Mouse (Mus musculus) forebrain, embryonic 15.5 days (tissue): Measurements from ENCODE around the gene Wfdc6b. TPM values are rescaled to one million over a fixed set of nuclear protein-coding genes. Genes with fewer than 3 reads are reported as not detected.
"Not testable (repeated sequence)": the region's sequence is repeated elsewhere in the genome, so short reads cannot be mapped to it uniquely, and the experiment has no call there.

Source experiments
- ATAC-seq: fragments of 200-750 bp; cut with Nextera tagmentation; replicated peaks from 2 replicates; pipeline ENCODE4 v1.8.0; 2017; ENCODE audit warnings: mild to moderate bottlenecking, moderate TSS enrichment, moderate library complexity
- H3K27ac ChIP-seq: fragments of 300-500 bp; sonication (generic); replicated peaks from 2 replicates; pipeline ENCODE4 v1.5.1; 2015; ENCODE audit warnings: mild to moderate bottlenecking, inconsistent platforms
- H3K27me3 ChIP-seq: fragments of 300-500 bp; sonication (generic); 2 replicates; pipeline ENCODE4 v1.6.1; 2015; ENCODE audit warnings: inconsistent platforms
- H3K36me3 ChIP-seq: fragments of 300-500 bp; sonication (generic); 2 replicates; pipeline ENCODE4 v1.6.1; 2015; ENCODE audit warnings: mild to moderate bottlenecking, inconsistent platforms
- H3K4me1 ChIP-seq: fragments of 300-500 bp; sonication (generic); 2 replicates; pipeline ENCODE4 v1.6.1; 2015; ENCODE audit warnings: inconsistent platforms
- H3K4me2 ChIP-seq: fragments of 300-500 bp; sonication (generic); replicated peaks from 2 replicates; pipeline ENCODE4 v1.6.1; 2015; ENCODE audit warnings: mild to moderate bottlenecking, inconsistent platforms
- H3K4me3 ChIP-seq: fragments of 300-500 bp; sonication (generic); 2 replicates; pipeline ENCODE4 v1.5.1; 2015; ENCODE audit warnings: mild to moderate bottlenecking, inconsistent platforms
- H3K9ac ChIP-seq: fragments of 300-500 bp; sonication (generic); replicated peaks from 2 replicates; pipeline ENCODE4 v1.6.1; 2015; ENCODE audit warnings: mild to moderate bottlenecking, inconsistent platforms
- H3K9me3 ChIP-seq: fragments of 300-500 bp; sonication (generic); 2 replicates; pipeline ENCODE4 v1.6.1; 2016; ENCODE audit warnings: inconsistent platforms
- WGBS: fragments of 180-500 bp; shearing (Covaris S2); methylation state at CpG from one replicate; pipeline ENCODE4 v1.1.7; 2015; ENCODE audit warnings: mixed read lengths; 5-methylcytosine and 5-hydroxymethylcytosine counted together
- polyA plus RNA-seq: library from polyadenylated mRNA; unstranded; fragments of >200 nt; fragmentation: Nextera tagmentation; extraction: Ambion mirVana; gene quantifications from 2 replicates; pipeline ENCODE4 v1.2.1, GENCODE M21; 2015

Gene Wfdc6b
- polyA plus RNA-seq, result not detected in 2 replicates

DNA sequence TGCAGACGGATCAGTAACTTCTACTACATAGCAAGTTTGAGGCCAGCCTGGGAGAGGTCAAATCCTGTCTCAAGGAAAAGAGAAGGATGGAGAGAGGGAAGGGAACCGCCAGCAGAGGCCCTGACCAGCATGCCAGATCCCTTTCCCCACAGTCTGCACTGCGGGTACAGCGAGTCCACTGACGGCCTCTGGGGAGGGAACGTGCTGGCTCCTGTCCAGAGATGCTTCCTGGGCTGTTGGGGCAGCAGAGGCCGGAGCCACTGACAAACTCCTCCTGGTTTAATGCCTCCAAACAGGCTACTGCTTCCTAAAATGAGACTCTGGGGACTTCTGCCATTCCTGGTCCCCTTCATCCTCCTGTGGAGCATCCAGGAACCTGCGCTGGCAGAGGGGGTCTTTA is at the start of gene Wfdc6b, which contains the start of gene Wfdc8:
Gene Wfdc6b, plus strand, starts transcription at position 52 of the 400 bp plus-strand sequence.
Gene Wfdc8, minus strand, starts transcription at position 156 of the 400 bp plus-strand sequence.
- 60% methylated on average over 8 of the region's 8 CpGs for WGBS

DNA sequence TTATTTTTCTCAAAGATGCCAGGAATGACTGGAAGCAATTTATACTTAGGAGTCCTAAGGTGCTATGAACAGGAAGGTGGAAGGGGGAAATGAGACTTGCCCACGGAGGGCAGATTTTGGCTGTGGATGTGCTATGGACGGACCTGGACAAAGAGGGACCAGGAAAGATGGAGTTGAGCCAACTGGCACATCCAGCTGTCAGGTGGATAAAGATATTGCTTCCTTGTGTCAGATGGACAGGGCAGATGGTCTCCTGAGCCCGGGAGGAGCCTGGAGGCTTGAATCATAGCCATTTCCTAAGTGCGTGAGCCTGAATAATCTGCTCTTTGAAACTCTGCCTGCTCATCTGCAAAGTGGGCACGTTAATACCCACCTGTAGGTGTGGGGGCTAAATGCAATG is 49.0 kb upstream of the Wfdc6b start:
- ATAC-seq, result no peak
- Histone ChIP-seq H3K4me2 (no peak overlapping the region), H3K27ac (no peak overlapping the region), H3K9me3 (no peaks in the 10 kb centered on the region), H3K4me1 (peaks cover 18% of the 10 kb centered on the region), H3K9ac (no peak overlapping the region), H3K27me3 (peaks cover 6% of the 10 kb centered on the region; the same call in 1 of the 2 replicates), H3K4me3 (no peak overlapping the region), H3K36me3 (no peaks in the 10 kb centered on the region)
- 65% methylated on average over 5 of the region's 5 CpGs for WGBS

More for the DNA sequence above, at the start of gene Wfdc6b, which contains the start of gene Wfdc8:
- H3K27me3 ChIP-seq, H3K27ac ChIP-seq, ATAC-seq, H3K4me3 ChIP-seq, H3K9ac ChIP-seq, H3K4me2 ChIP-seq, H3K36me3 ChIP-seq, H3K4me1 ChIP-seq, H3K9me3 ChIP-seq: not testable (repeated sequence)

GRCm38 (mm10) chr2:164566997-164567396 is 46.3 kb upstream of the Wfdc6b start:
- Histone ChIP-seq H3K27ac (no peak overlapping the region), H3K9me3 (no peaks in the 10 kb centered on the region), H3K4me2 (no peak overlapping the region), H3K9ac (no peak overlapping the region), H3K4me1 (peaks cover 18% of the 10 kb centered on the region), H3K36me3 (no peaks in the 10 kb centered on the region), H3K27me3 (peaks cover 6% of the 10 kb centered on the region; the same call in 1 of the 2 replicates), H3K4me3 (no peak overlapping the region)
- no peak for ATAC-seq
- WGBS, result 90% methylated on average over 2 of the region's 2 CpGs

- WGBS, result 95% methylated on average over 5 of the region's 5 CpGs
- peaks cover 6% of the 10 kb centered on the region; the same call in 1 of the 2 replicates for H3K27me3 ChIP-seq
- H3K36me3 ChIP-seq, result no peaks in the 10 kb centered on the region
- no peak overlapping the region for H3K27ac ChIP-seq
- no peak overlapping the region for H3K4me3 ChIP-seq
- H3K9ac ChIP-seq, result no peak overlapping the region
- no peak for ATAC-seq
- H3K4me1 ChIP-seq, result peaks cover 17% of the 10 kb centered on the region
- no peak overlapping the region for H3K4me2 ChIP-seq
- H3K9me3 ChIP-seq, result no peaks in the 10 kb centered on the region
Observed at GRCm38 (mm10) chr2:164567460-164567859, 45.9 kb upstream of the Wfdc6b start.

- not testable (repeated sequence) for H3K27ac ChIP-seq, H3K4me2 ChIP-seq, H3K4me3 ChIP-seq, H3K9me3 ChIP-seq, H3K27me3 ChIP-seq, H3K36me3 ChIP-seq, ATAC-seq, H3K9ac ChIP-seq, H3K4me1 ChIP-seq
- WGBS, result 86% methylated on average over 6 of the region's 6 CpGs
Observed at GRCm38 (mm10) chr2:164573359-164573758, 40.0 kb upstream of the Wfdc6b start, which contains the start of gene Spint3. Gene Spint3 (minus strand): TSS chr2:164573459.

DNA sequence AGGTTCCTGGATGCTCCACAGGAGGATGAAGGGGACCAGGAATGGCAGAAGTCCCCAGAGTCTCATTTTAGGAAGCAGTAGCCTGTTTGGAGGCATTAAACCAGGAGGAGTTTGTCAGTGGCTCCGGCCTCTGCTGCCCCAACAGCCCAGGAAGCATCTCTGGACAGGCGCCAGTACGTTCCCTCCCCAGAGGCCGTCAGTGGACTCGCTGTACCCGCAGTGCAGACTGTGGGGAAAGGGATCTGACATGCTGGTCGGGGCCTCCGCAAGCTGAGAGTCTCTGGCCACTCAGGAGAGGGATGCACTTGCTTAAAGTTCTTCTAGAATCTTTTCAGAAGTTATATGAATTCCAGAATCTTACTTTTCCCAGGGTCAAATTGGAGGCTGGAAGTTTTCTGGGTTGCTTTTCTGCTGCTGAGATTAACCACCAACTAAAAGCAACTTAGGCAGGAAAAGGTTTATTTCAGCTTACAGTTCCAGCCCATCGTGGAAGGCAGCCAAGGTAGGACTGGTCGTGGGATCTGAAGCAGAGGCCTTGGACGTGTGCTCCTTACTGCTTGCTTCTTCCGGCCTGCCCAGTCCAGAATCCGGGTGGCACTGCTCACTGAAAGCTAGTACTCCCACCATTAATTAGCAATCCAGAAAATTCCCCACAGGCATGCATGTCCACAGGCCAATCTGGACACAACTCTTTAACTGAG is 28.1 kb upstream of the Wfdc6b start, which contains the start of gene Wfdc6a:
Gene Wfdc6a, minus strand, starts transcription at position 423 of the 701 bp plus-strand sequence.
- not testable (repeated sequence) for H3K9me3 ChIP-seq, H3K36me3 ChIP-seq, H3K4me1 ChIP-seq, H3K27ac ChIP-seq, H3K4me3 ChIP-seq, H3K9ac ChIP-seq, H3K27me3 ChIP-seq, ATAC-seq, H3K4me2 ChIP-seq
- WGBS, result 50% methylated on average over 13 of the region's 13 CpGs

GRCm38 (mm10) chr2:164592014-164592413 is 21.3 kb upstream of the Wfdc6b start:
- no peak for ATAC-seq

DNA sequence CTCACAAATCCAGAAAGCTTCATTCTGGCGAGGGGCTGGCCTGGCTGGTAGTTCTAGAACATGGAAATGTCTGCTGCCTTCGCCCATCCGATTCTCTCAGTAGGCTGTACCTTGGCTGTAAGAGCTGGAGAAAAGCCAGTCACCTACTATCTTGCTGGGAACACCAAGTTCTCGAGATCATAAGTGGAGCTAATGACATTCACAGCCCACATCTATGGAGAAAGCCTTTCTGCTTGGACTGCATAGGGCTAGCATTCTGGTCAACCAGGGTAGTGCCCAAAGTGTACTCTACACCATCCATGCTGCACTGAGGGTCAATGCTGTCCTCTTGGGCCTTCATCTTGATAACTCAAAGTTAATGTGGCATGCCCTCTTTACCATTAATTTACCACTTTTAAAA is 19.8 kb upstream of the Wfdc6b start, which contains the start of gene Eppin:
Gene Eppin, minus strand, starts transcription at position 101 of the 400 bp plus-strand sequence.
- H3K27me3 ChIP-seq, result no peaks in the 10 kb centered on the region
- no peak within 1 kb of the TSS for H3K4me3 ChIP-seq
- no peak within 1 kb of the TSS for H3K9ac ChIP-seq
- H3K4me2 ChIP-seq, result no peak within 1 kb of the TSS
- no peak within 1 kb of the TSS for H3K27ac ChIP-seq
- WGBS, result 79% methylated on average over 4 of the region's 4 CpGs
- no peaks in the 10 kb centered on the region for H3K36me3 ChIP-seq
- H3K9me3 ChIP-seq, result no peaks in the 10 kb centered on the region
- H3K4me1 ChIP-seq, result no peaks in the 10 kb centered on the region
- no peak for ATAC-seq

More at GRCm38 (mm10) chr2:164592014-164592413, 21.3 kb upstream of the Wfdc6b start:
- H3K36me3 ChIP-seq, result no peaks in the 10 kb centered on the region
- H3K27me3 ChIP-seq, result no peaks in the 10 kb centered on the region
- no peak overlapping the region for H3K9ac ChIP-seq
- WGBS, result 14% methylated on average over 4 of the region's 4 CpGs
- no peak overlapping the region for H3K4me2 ChIP-seq
- H3K4me1 ChIP-seq, result no peaks in the 10 kb centered on the region
- H3K9me3 ChIP-seq, result no peaks in the 10 kb centered on the region
- H3K27ac ChIP-seq, result no peak overlapping the region
- no peak overlapping the region for H3K4me3 ChIP-seq

GRCm38 (mm10) chr2:164600179-164600578 is 13.1 kb upstream of the Wfdc6b start:
- no peaks in the 10 kb centered on the region for H3K27me3 ChIP-seq

DNA sequence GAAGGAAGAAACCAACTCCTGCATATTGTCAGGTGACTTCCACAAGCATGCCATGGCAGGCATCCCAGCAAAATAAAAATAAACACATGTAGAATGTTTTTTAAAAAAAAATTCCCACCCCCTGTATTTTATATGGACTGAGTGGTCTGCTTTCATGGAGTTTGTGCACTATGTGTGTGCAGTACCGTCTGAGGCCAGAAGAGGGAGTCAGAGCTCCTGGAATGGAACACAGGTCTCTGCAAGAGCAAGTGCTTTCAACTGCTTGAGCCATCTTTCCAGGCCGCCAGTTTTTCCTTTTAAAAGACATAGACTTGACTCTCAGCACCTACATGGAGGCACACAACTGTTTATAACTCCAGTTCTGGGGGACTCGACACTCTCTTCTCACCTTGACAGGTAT is 9.8 kb upstream of the Wfdc6b start:
- Histone ChIP-seq H3K9ac (no peak overlapping the region), H3K9me3 (no peaks in the 10 kb centered on the region), H3K36me3 (no peaks in the 10 kb centered on the region), H3K4me1 (no peaks in the 10 kb centered on the region), H3K27me3 (no peaks in the 10 kb centered on the region), H3K27ac (no peak overlapping the region), H3K4me2 (no peak overlapping the region), H3K4me3 (no peak overlapping the region)
- no peak for ATAC-seq
- 91% methylated on average over 3 of the region's 3 CpGs for WGBS

More at GRCm38 (mm10) chr2:164600179-164600578, 13.1 kb upstream of the Wfdc6b start:
- no peaks in the 10 kb centered on the region for H3K4me1 ChIP-seq
- H3K36me3 ChIP-seq, result no peaks in the 10 kb centered on the region
- H3K4me3 ChIP-seq, result no peak overlapping the region
- no peak overlapping the region for H3K9ac ChIP-seq
- no peak overlapping the region for H3K4me2 ChIP-seq
- WGBS, result 66% methylated on average over 3 of the region's 3 CpGs
- H3K27ac ChIP-seq, result no peak overlapping the region
- H3K9me3 ChIP-seq, result no peaks in the 10 kb centered on the region
- ATAC-seq, result no peak

DNA sequence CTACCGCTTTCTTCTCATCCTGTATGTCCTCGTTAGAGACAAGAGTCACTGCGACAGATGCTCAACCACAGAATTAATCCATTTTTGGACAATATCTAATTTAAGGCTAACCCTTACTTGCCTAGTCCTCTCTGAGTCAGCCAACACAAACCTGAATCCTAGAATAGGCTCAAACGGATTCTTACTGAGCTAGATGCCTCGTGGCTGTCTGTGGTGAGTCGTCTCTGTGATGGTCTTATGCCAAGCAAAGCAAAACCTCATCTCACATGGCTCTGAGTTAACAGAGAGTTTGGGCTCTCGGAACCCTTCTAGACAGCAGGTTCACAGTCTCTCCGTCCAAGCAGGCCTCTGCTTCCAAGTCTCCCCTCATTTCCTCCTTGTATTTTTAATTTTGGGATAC is 8.9 kb upstream of the Wfdc6b start:
- Histone ChIP-seq H3K27me3 (no peaks in the 10 kb centered on the region), H3K9ac (no peak overlapping the region), H3K9me3 (no peaks in the 10 kb centered on the region), H3K4me3 (no peak overlapping the region), H3K4me1 (no peaks in the 10 kb centered on the region), H3K4me2 (no peak overlapping the region), H3K27ac (no peak overlapping the region), H3K36me3 (no peaks in the 10 kb centered on the region)
- no peak for ATAC-seq
- WGBS, result 87% methylated on average over 8 of the region's 8 CpGs

DNA sequence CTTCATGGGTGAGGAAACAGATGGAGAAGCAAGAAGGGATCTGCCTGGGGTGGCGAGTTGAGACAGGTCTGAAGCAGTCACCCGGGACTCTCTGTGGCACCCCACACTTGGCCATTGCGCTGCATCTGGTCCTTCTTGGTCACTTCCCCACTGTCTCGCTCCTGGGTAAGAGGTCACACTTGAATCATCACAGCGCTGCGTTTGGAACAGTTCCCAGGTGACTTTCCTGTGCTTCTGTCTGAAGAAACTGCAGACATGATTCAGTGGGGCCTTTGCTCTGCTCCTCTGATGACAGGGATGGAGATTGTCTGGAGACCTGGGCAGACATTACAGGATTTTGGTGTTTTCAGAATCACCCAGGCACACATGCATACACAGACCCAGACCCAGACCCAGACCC is 4.5 kb upstream of the Wfdc6b start:
- Histone ChIP-seq H3K36me3 (no peaks in the 10 kb centered on the region), H3K4me1 (no peaks in the 10 kb centered on the region), H3K4me3 (no peak overlapping the region), H3K27ac (no peak overlapping the region), H3K4me2 (no peak overlapping the region), H3K9ac (no peak overlapping the region), H3K9me3 (no peaks in the 10 kb centered on the region), H3K27me3 (no peaks in the 10 kb centered on the region)
- no peak for ATAC-seq
- WGBS, result 85% methylated on average over 6 of the region's 6 CpGs
